23 mouse cellular contexts compared by ENCODE assay signal in the genomic region with DNA sequence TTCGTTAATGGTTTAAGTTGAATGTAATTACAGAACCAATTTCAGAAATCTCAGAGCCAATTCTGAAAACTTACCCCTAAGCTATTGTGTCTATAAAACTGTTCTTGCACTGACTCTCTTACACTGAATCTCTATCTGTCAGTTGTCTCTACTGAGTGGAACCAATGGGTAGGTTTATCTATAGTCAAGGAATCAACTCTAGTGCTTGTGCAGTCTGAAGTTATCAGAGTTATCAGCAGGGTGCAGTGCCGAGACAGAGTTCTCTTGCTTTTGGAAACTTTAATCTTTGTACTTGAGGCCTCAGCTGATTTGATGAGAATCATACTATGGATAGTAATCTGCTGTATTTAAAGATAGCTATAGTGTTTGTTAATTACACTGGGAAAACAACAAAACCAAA. TPM values are rescaled to one million over a fixed set of nuclear protein-coding genes. Genes with fewer than 3 reads are reported as not detected.
DNase-seq lines count a peak whose midpoint lies in the region; ATAC-seq and TF ChIP-seq lines count a peak whose summit lies in the region.
"Had no signal": no experiment of that assay in that cellular context is flagged by ENCODE, and none has a peak within 500 bp of the region (broad histone marks: within the 10 kb centered on the region; RNA-seq: fewer than 3 reads in every experiment).

No protein-coding gene starts in this region.

- DNase-seq in embryonic facial prominence, embryonic 14.5 days (ENCODE audit: low spot score) = no peak
- DNase-seq in embryonic facial prominence, embryonic 10.5 days (ENCODE audit: low spot score) = no peak
- no peak for DNase-seq in G1E (ENCODE audit: low spot score)
- no peak for DNase-seq in kidney, postnatal 4 days
- no peak for DNase-seq in lung, postnatal 14 days
- DNase-seq: adrenal gland, adult 8-10 months; adrenal gland, postnatal 14 days; adrenal gland, postnatal 36 days; B cell, adult 2 months; cerebellum, adult 11-12 months; cerebellum, adult 2 months; cerebellum, adult 9-10 months; cerebellum, postnatal 10 days; cerebellum, postnatal 25 days; forebrain, postnatal 0 days had no signal

- no peaks in the 10 kb centered on the region for H3K4me1 ChIP-seq in embryonic facial prominence, embryonic 14.5 days (ENCODE audit: control insufficient read depth, insufficient read depth, low read length)
- H3K4me1 ChIP-seq in embryonic facial prominence, embryonic 10.5 days = no peaks in the 10 kb centered on the region
- no peaks in the 10 kb centered on the region for H3K4me1 ChIP-seq in G1E (ENCODE audit: insufficient read depth, low read depth, low read length)
- H3K4me1 ChIP-seq: embryonic facial prominence, embryonic 13.5 days; forebrain, embryonic 13.5 days; forebrain, embryonic 15.5 days had no signal

- peak; percentile 2; the same call in 1 of the 2 replicates for ATAC-seq in embryonic facial prominence, embryonic 14.5 days (ENCODE audit: low read depth)
- peak; percentile 15; the same call in 1 of the 2 replicates for ATAC-seq in G1E (ENCODE audit: extremely low read depth, insufficient number of reproducible peaks, low FRiP score, poor library complexity, severe bottlenecking)
- ATAC-seq in megakaryocyte progenitor cell, adult 5-6 weeks (replicated peaks; ENCODE audit: poor library complexity) = peak; percentile 44; the same call in 1 of the 2 replicates
- ATAC-seq: activated CD4-positive, CD25-positive, alpha-beta regulatory T cell, adult 4 months; CD4-positive, CD25-positive, alpha-beta regulatory T cell, adult 4 months; forebrain, embryonic 13.5 days; forebrain, embryonic 15.5 days; forebrain, postnatal 0 days; Patski had no signal

- no peaks in the 10 kb centered on the region for H3K9me3 ChIP-seq in embryonic facial prominence, embryonic 14.5 days (ENCODE audit: control insufficient read depth, low read length)
- no peaks in the 10 kb centered on the region for H3K9me3 ChIP-seq in embryonic facial prominence, embryonic 10.5 days
- no peaks in the 10 kb centered on the region for H3K9me3 ChIP-seq in G1E (replicated peaks)
- H3K9me3 ChIP-seq: embryonic facial prominence, embryonic 13.5 days; forebrain, embryonic 13.5 days; forebrain, embryonic 15.5 days had no signal

- no peaks in the 10 kb centered on the region for H3K27me3 ChIP-seq in embryonic facial prominence, embryonic 14.5 days (replicated peaks; ENCODE audit: control insufficient read depth, insufficient read depth, low read length)
- no peaks in the 10 kb centered on the region for H3K27me3 ChIP-seq in embryonic facial prominence, embryonic 10.5 days (replicated peaks; ENCODE audit: low read depth, poor library complexity, severe bottlenecking)
- H3K27me3 ChIP-seq in G1E (ENCODE audit: insufficient read depth, low read length) = no peaks in the 10 kb centered on the region
- H3K27me3 ChIP-seq: CH12.LX; embryonic facial prominence, embryonic 13.5 days; forebrain, embryonic 13.5 days; forebrain, embryonic 15.5 days; Patski had no signal

- H3K27ac ChIP-seq in embryonic facial prominence, embryonic 14.5 days (replicated peaks; ENCODE audit: low read depth, low read length) = no peak overlapping the region
- H3K27ac ChIP-seq in embryonic facial prominence, embryonic 10.5 days (replicated peaks) = no peak overlapping the region
- H3K27ac ChIP-seq: embryonic facial prominence, embryonic 13.5 days; forebrain, embryonic 13.5 days; forebrain, embryonic 15.5 days had no signal

- H3K9ac ChIP-seq in embryonic facial prominence, embryonic 14.5 days (ENCODE audit: low read depth, low read length) = no peak overlapping the region
- H3K9ac ChIP-seq: embryonic facial prominence, embryonic 13.5 days; forebrain, embryonic 13.5 days; forebrain, embryonic 15.5 days; forebrain, postnatal 0 days had no signal

- WGBS in embryonic facial prominence, embryonic 14.5 days = 83% methylated on average over 2 of the region's 2 CpGs
- 90% methylated on average over 2 of the region's 2 CpGs for WGBS in embryonic facial prominence, embryonic 10.5 days

- H3K36me3 ChIP-seq in embryonic facial prominence, embryonic 14.5 days (ENCODE audit: control insufficient read depth, insufficient read depth, low read length) = peaks cover 65% of the 10 kb centered on the region
- peaks cover 69% of the 10 kb centered on the region for H3K36me3 ChIP-seq in embryonic facial prominence, embryonic 10.5 days (replicated peaks)
- peaks cover 73% of the 10 kb centered on the region for H3K36me3 ChIP-seq in G1E (replicated peaks)

- TF ChIP-seq CTCF in G1E (IDR thresholded peaks at IDR 0.05; ENCODE audit: low read depth, low read length) = no peak

- H3K4me2 ChIP-seq in embryonic facial prominence, embryonic 14.5 days (ENCODE audit: low read depth, low read length) = no peak overlapping the region
- H3K4me2 ChIP-seq: embryonic facial prominence, embryonic 13.5 days; forebrain, embryonic 13.5 days; forebrain, embryonic 15.5 days had no signal

- H3K4me3 ChIP-seq in embryonic facial prominence, embryonic 14.5 days (ENCODE audit: low read depth, low read length) = no peak overlapping the region
- H3K4me3 ChIP-seq in embryonic facial prominence, embryonic 10.5 days = no peak overlapping the region
- no peak overlapping the region for H3K4me3 ChIP-seq in G1E (ENCODE audit: low read depth, low read length)
- H3K4me3 ChIP-seq: embryonic facial prominence, embryonic 13.5 days; forebrain, embryonic 13.5 days; forebrain, embryonic 15.5 days had no signal

RNA-seq across cellular contexts. Expression of gene Pikfyve, which starts 11.9 kb away (rescaled TPM):
- polyA plus RNA-seq in embryonic facial prominence, embryonic 14.5 days (2014; fragmentation: Nextera tagmentation; extraction: Ambion mirVana) = 14.8 and 14.9 TPM in 2 replicates
- 13.5 and 13.7 TPM in 2 replicates for polyA plus RNA-seq in embryonic facial prominence, embryonic 10.5 days (2016; fragmentation: Nextera tagmentation; extraction: Ambion mirVana)
- total RNA-seq in G1E (2014; fragmentation: Nextera tagmentation) (81.1 and 84.0 TPM in 2 replicates), G1E (2017) (81.3 and 95.4 TPM in 2 replicates)
- polyA plus RNA-seq in G1E (2012) = 54.1 and 56.3 TPM in 2 replicates
- total RNA-seq in megakaryocyte progenitor cell, adult 5-6 weeks (2015) = 21.6 and 28.0 TPM in 2 replicates
- total RNA-seq in megakaryocyte progenitor cell, adult 5-6 weeks (2017) = 24.4 and 30.2 TPM in 2 replicates

RNA-seq across cellular contexts. Expression of gene Idh1, which starts 12.1 kb away (rescaled TPM):
- polyA plus RNA-seq in embryonic facial prominence, embryonic 14.5 days (2014; fragmentation: Nextera tagmentation; extraction: Ambion mirVana) = 145 and 165 TPM in 2 replicates
- polyA plus RNA-seq in embryonic facial prominence, embryonic 10.5 days (2016; fragmentation: Nextera tagmentation; extraction: Ambion mirVana) = 228 and 231 TPM in 2 replicates
- 24.2 and 29.9 TPM in 2 replicates for total RNA-seq in G1E (2014; fragmentation: Nextera tagmentation)
- 102 and 111 TPM in 2 replicates for total RNA-seq in G1E (2017)
- polyA plus RNA-seq in G1E (2012) = 1.2 and 1.9 TPM in 2 replicates
- total RNA-seq in megakaryocyte progenitor cell, adult 5-6 weeks (2015) = 89.6 and 104 TPM in 2 replicates
- total RNA-seq in megakaryocyte progenitor cell, adult 5-6 weeks (2017) = 172 and 200 TPM in 2 replicates

Comparison
In these comparisons a context has a peak if more than half of its experiments do, and no peak if none do; other contexts are left out.
1. RNA of gene Idh1, which starts 12.1 kb away (polyA plus RNA-seq): 228 to 231 TPM in embryonic facial prominence, embryonic 10.5 days and 145 to 165 TPM in embryonic facial prominence, embryonic 14.5 days; 1.2 to 1.9 TPM in G1E; every median in the first group is over 10 times any median in the second.
2. Peak in every context shown above with its lines, with median percentiles within 50 percentile points of each other: ATAC-seq.